Mouse (Mus musculus) lung, adult 2 months (tissue): ENCODE results near the gene Sp140. TPM values are rescaled to one million over a fixed set of nuclear protein-coding genes. Genes with fewer than 3 reads are reported as not detected.
"Not testable (repeated sequence)": the region's sequence is repeated elsewhere in the genome, so short reads cannot be mapped to it uniquely, and the experiment has no call there.

Experiments
- DNase-seq: peaks from one replicate; pipeline ENCODE4 v3.0.0; 2022
- H3K4me1 ChIP-seq: fragments of 200-500 bp; 2 replicates; pipeline ENCODE4 v1.6.1; 2011; ENCODE audit warnings: low read length; ENCODE audit not compliant: control insufficient read depth, insufficient read depth
- H3K4me3 ChIP-seq: fragments of 200-500 bp; replicated peaks from 2 replicates; pipeline ENCODE3; 2011; ENCODE audit warnings: low read depth, mild to moderate bottlenecking, control low read depth, low read length; ENCODE audit errors: extremely low read depth
- CTCF ChIP-seq: fragments of 200-500 bp; IDR thresholded peaks from 2 replicates; pipeline ENCODE4 v1.5.1; 2011; ENCODE audit warnings: mild to moderate bottlenecking, low read length, control low read depth; ENCODE audit not compliant: insufficient read depth
- POLR2A ChIP-seq: fragments of 200-500 bp; IDR thresholded peaks from 2 replicates; pipeline ENCODE4 v1.6.1; 2011; ENCODE audit warnings: low read depth, mild to moderate bottlenecking, control low read depth, low read length, borderline replicate concordance; ENCODE audit errors: extremely low read depth
- WGBS: fragments of 180-500 bp; shearing (Covaris S2); methylation state at CpG from one replicate; pipeline ENCODE4 v1.1.7; 2018; 5-methylcytosine and 5-hydroxymethylcytosine counted together
- polyA plus RNA-seq: library from polyadenylated mRNA; depleted of rRNA; stranded (reverse); fragments of >200 nt; gene quantifications from 2 replicates; pipeline ENCODE4 v1.2.3, GENCODE M21; 2012

The Sp140 gene
- polyA plus RNA-seq, 1 experiment = 11.4 TPM

DNA sequence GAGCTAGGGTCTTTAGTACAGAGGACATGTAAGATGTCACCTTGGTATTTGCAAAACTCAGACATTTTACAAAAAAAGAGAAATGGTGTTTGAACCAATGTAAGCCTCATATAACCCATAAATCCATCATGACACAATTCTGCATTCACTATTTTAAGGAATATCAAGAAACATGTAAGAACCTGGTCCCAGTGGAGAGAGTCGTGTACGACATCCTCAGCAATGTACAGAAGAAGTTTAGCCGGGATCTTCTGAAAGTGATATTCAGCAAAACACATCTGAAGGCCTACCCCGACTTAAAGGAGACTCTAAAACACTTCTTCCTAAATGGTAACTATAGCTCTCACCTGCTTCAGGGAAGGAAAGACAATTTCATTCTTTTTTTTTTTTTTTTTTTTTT, 10.4 kb downstream of the Sp140 start:
- H3K4me1 ChIP-seq, DNase-seq, H3K4me3 ChIP-seq: not testable (repeated sequence)
- no CpG with 5 or more reads among the region's 4 CpGs for WGBS

DNA sequence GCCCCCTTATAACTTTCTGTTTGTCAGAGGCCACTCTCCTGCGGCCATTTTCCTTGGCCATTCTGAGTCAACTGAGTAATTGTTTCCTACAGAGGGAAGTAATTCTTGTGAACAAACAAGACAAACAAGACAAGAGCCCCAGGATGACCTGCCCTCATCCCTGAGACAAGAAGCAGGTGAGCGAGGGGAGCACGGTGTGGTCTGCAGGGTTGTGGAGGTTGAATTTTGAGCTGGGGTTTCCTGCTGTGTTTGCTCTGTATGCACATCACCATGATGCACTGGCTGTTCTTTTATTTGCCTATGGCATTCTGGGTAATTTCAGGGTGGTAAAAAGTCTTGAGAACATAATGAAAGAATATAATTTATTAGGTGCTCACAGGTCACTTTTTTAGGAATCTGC, 14.9 kb downstream of the Sp140 start:
- not testable (repeated sequence) for DNase-seq, H3K4me3 ChIP-seq, H3K4me1 ChIP-seq
- 91% methylated on average over 3 of the region's 3 CpGs for WGBS

DNA sequence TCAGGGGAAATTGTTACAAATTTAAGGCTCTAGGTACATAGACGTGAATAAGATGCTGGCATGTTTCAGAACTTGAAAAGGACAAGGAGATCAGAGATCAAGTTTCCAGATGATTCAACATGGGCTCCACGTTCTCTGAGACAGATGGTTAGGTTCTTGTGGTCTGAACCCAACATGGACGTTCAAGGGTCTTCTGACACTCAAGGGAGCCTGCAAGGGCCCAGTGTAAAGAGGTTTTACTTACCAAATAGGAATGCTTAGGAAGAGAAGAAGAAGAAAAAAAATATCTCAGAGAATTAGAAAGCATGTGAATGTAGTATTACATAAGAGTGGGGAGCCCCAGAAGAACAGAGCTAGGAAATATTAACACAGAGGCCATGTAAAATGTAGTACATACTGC, 15.6 kb downstream of the Sp140 start:
- not testable (repeated sequence) for H3K4me1 ChIP-seq, H3K4me3 ChIP-seq, DNase-seq
- WGBS = 62% methylated on average over 3 of the region's 3 CpGs

DNA sequence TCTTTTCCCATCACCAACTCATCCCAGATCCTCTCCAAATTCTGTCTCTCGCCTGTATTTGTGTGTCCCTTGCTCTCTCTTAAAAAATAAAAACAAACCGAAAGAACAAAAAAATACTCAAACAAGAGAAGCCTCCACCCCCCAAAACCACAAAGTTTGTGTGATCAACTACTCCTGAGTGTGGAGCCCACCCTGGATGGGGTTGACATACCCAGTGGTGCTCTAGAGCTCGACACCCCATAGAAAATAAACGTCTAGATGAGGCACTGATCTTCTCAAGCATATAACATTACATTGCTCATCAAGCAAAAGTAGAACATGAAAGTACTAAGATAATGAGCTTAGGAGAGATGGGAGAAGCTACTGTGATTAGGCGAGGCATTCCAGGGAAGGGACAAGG, 17.0 kb downstream of the Sp140 start:
- H3K4me1 ChIP-seq, DNase-seq, H3K4me3 ChIP-seq: not testable (repeated sequence)
- WGBS = 57% methylated on average over 4 of the region's 5 CpGs

DNA sequence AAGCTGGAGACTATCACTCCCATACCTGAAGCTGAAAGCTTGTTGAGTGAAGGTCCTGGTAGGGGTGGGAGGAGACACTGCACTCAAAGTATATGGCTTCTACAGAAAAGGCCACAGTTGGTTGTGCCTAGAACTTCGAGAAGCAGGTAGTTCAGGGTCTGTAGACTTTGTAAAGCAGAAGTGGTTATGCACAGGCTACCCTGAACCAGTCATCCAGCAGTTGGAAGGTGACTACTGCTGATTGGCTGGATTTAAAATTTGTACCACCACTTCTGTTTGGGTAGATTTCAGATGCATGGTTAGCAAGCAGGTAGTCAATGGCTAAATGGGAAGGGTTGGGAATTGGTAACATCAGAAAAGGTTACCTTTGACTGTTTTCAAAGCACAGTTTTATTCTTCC, 18.5 kb downstream of the Sp140 start:
- not testable (repeated sequence) for H3K4me1 ChIP-seq, DNase-seq, H3K4me3 ChIP-seq
- WGBS = 71% methylated on average over 1 of the region's 1 CpGs

DNA sequence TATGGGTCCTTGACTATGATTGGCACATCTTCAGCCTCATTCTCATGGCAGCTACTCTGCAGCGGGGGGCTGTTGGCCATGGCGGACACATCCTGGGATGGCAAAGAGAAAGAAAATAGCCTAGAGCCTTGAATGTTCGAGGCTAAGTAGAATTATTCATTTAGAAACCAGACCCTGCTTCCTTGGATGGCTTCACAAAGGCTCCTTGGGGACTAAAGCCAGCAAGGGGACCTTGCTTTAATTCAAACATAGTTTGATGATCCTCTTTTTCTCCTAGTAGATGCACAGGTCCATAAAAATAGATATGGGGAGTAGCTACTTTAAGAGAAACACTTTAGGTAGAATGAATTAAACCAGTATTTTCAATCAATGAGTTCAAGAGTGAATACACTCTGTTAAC, 36.8 kb downstream of the Sp140 start:
- WGBS = 65% methylated on average over 3 of the region's 3 CpGs
- H3K4me1 ChIP-seq, DNase-seq, H3K4me3 ChIP-seq: not testable (repeated sequence)

DNA sequence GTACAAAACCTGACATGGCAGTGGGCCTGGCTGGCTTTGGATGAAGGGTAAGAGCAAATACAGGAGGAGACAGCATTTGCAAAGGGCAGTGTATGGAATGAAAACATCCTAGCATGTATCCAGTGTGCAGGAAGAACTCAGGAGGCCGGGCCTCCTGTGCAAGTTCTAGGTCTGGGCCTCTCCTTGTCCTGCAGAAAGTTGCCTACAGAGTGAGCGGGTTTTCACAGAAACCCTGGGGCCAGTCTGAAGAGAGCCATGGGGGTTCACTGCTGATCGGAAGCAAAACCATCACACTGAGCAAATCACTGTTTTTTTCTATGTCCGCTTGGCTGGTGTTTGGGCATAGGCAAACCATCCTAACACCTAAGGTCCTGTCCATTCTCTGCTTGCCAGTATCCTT, 38.0 kb downstream of the Sp140 start:
- WGBS = 81% methylated on average over 4 of the region's 4 CpGs
- not testable (repeated sequence) for DNase-seq, H3K4me1 ChIP-seq, H3K4me3 ChIP-seq

DNA sequence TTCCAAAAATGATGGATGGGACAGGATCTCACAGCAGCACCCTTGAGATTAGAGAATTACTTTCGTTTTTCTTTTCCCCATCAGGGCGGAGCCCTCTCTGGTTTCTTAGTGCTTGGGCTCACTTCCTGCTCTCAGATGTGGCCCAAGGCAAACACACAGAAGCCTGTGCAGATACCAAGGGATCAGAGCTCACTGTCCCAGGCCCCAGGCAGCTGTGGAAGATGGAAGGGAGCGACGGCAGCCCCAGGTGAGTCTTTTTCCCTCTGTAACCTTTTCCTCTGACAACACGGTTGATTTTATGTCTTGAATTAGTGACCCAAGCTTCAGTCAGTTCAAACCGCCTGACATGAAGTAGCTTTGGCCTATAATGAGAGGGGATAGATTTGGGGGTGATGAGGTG, 49.7 kb downstream of the Sp140 start, which contains the start of gene Sp100:
Gene Sp100, plus strand, starts transcription at position 108 of the 400 bp plus-strand sequence.
- peak within 1 kb of the TSS; percentile 29 for H3K4me3 ChIP-seq
- 23% methylated on average over 6 of the region's 6 CpGs for WGBS
- DNase-seq = peak; percentile 25
- TF ChIP-seq POLR2A = peak; percentile 66; the same call in 1 of the 2 replicates
- not testable (repeated sequence) for H3K4me1 ChIP-seq

DNA sequence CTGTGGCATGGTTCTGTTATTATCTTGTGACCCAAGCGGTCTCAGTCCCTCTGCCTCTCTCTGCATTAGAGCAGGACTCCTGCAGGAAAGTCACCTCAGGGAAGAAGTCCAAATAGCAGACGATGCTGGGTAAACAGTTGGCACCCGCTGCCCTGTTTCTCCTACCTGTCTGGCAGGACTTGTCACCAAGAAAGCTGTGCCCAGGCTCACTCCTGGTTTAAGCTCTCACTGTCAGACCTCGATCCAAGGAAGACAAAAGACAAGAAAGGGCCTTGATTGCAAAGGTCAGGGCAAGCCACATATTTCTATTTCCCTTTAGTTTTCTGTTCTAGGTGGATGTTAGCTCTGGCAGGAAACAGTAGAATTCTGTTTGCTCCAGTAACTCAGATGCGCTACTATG, 50.3 kb downstream of the Sp140 start:
- WGBS = 45% methylated on average over 4 of the region's 5 CpGs
- not testable (repeated sequence) for H3K4me3 ChIP-seq, H3K4me1 ChIP-seq, DNase-seq

DNA sequence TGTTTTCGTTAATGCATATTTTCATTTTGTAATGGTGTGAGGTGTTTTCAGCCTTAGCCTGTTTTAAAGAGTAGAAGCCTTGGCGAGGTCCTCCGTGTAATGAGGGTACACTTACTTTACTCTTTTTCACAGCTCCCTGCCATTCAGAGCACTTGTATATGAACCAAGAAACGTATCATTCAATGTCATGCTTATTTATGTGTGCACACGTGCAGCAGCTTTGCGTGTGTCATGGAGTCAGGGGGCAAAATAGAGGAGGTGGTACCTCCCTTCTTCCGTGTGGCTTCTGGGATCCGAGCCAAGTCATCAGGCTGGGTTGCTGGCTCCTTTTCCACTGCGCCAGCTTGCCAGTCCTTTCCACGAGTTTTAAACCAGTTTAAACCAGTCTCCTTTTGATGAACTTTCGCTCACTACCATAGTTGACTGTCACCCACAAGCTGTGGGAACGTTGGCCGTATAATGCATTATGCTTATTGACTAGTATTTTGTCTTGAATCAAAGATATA, 51.6 kb downstream of the Sp140 start:
- not testable (repeated sequence) for DNase-seq, H3K4me3 ChIP-seq, H3K4me1 ChIP-seq
- 54% methylated on average over 13 of the region's 13 CpGs for WGBS

DNA sequence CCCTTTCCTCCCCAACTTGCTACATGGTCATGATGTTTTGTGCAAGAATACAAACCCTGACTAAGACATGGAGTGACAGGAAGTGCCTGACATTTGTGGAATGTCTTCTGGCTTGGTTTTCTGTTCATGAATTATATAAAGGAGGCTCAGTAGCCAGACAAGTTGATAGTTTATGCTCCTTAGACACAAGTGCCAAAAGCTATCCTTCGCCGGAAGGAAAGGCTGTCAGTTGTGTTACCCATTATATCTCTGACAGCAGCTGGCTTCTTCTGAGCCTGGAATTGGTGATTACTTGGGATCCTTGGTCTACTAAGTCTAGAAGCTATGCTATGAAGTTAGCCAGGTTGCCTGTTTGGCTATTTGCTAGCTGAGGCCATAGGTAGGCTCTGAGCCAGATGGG, 57.0 kb downstream of the Sp140 start:
- not testable (repeated sequence) for H3K4me3 ChIP-seq, H3K4me1 ChIP-seq, DNase-seq
- 66% methylated on average over 2 of the region's 2 CpGs for WGBS

DNA sequence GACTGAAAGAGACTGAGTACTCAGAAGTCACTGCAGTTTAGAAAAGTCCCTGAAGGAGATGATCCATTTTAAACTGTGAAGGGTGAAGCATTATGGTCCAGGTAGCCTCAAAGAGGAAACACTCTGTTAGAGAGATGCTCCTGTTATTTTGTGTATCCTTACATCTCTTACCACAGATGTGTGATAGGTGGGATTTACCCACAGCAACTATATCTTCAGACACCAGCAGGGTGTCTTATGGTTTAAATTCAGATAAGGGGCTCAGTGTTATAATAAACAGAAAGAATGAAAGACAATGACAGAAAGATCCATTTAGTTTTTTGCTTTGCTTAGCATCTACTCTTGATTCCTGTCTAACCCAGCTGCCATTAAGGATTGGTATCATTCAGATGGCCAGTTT, 64.1 kb downstream of the Sp140 start:
- no peak for DNase-seq
- Histone ChIP-seq H3K4me3 (no peak overlapping the region), H3K4me1 (no peaks in the 10 kb centered on the region)
- no peak for TF ChIP-seq POLR2A
- no peak for TF ChIP-seq CTCF
